Mouse (Mus musculus) thymus, postnatal 25 days (tissue): Measurements from ENCODE around the gene Aoc3.
"Not testable (repeated sequence)": the region's sequence is repeated elsewhere in the genome, so short reads cannot be mapped to it uniquely, and the experiment has no call there.

Experiments used
- DNase-seq: peaks from one replicate; pipeline ENCODE4 v3.0.0; 2022

Aoc3 gene

GRCm38 (mm10) chr11:101328941-101329635 is 1.3 kb upstream of the Aoc3 start:
- no peak for DNase-seq

GRCm38 (mm10) chr11:101330961-101331360 is 556 bp downstream of the Aoc3 start:
- DNase-seq, result not testable (repeated sequence)

GRCm38 (mm10) chr11:101332537-101332936 is 2.1 kb downstream of the Aoc3 start:
- no peak for DNase-seq

- no peak for DNase-seq
Measured at GRCm38 (mm10) chr11:101334023-101334422, 3.6 kb downstream of the Aoc3 start.

- no peak for DNase-seq
Measured at GRCm38 (mm10) chr11:101334516-101334915, 4.1 kb downstream of the Aoc3 start.

- DNase-seq, result peak; percentile 12
Measured at GRCm38 (mm10) chr11:101335685-101336084, 5.3 kb downstream of the Aoc3 start.

GRCm38 (mm10) chr11:101338123-101338760 is 7.8 kb downstream of the Aoc3 start:
- peak; percentile 25 for DNase-seq

GRCm38 (mm10) chr11:101347083-101347775 is 16.8 kb downstream of the Aoc3 start:
- no peak for DNase-seq

- no peak for DNase-seq
Measured at GRCm38 (mm10) chr11:101348774-101349173, 18.4 kb downstream of the Aoc3 start.

- no peak for DNase-seq
Measured at GRCm38 (mm10) chr11:101349216-101349615, 18.8 kb downstream of the Aoc3 start.

- no peak for DNase-seq
Measured at GRCm38 (mm10) chr11:101351100-101351720, 20.8 kb downstream of the Aoc3 start.

- no peak for DNase-seq
Measured at GRCm38 (mm10) chr11:101351721-101352111, 21.3 kb downstream of the Aoc3 start.

GRCm38 (mm10) chr11:101353436-101353835 is 23.0 kb downstream of the Aoc3 start:
- no peak for DNase-seq

GRCm38 (mm10) chr11:101354438-101355010 is 24.1 kb downstream of the Aoc3 start:
- DNase-seq, result no peak

GRCm38 (mm10) chr11:101355916-101356315 is 25.5 kb downstream of the Aoc3 start:
- DNase-seq, result no peak

GRCm38 (mm10) chr11:101357505-101358182 is 27.2 kb downstream of the Aoc3 start:
- DNase-seq, result no peak

- no peak for DNase-seq
Measured at GRCm38 (mm10) chr11:101359776-101360175, 29.4 kb downstream of the Aoc3 start.

- peak; percentile 57 for DNase-seq
Measured at GRCm38 (mm10) chr11:101360651-101361113, 30.3 kb downstream of the Aoc3 start.

- DNase-seq, result no peak
Measured at GRCm38 (mm10) chr11:101364531-101364931, 34.1 kb downstream of the Aoc3 start.

- no peak for DNase-seq
Measured at GRCm38 (mm10) chr11:101367326-101367935, 37.0 kb downstream of the Aoc3 start, which contains the start of gene G6pc. G6pc (plus strand) TSS chr11:101367561.

GRCm38 (mm10) chr11:101370141-101370540 is 39.7 kb downstream of the Aoc3 start:
- no peak for DNase-seq

GRCm38 (mm10) chr11:101374421-101374938 is 44.1 kb downstream of the Aoc3 start:
- no peak for DNase-seq
